Mouse (Mus musculus) neural tube, embryonic 14.5 days (tissue): ENCODE measurements around the gene Brinp1. TPM values are rescaled to one million over a fixed set of nuclear protein-coding genes. Genes with fewer than 3 reads are reported as not detected.

Experiments
- ATAC-seq: fragments of 200-750 bp; cut with Nextera tagmentation; 2 replicates; pipeline ENCODE4 v1.8.0; 2017; ENCODE audit warnings: low read depth, mild to moderate bottlenecking, moderate TSS enrichment, moderate library complexity
- H3K27ac ChIP-seq: fragments of 300-500 bp; sonication (generic); 2 replicates; pipeline ENCODE4 v1.5.1; 2014; ENCODE audit warnings: low read depth, mild to moderate bottlenecking, control low read depth, low read length, moderate library complexity, mixed read lengths
- H3K27me3 ChIP-seq: fragments of 300-500 bp; sonication (generic); 2 replicates; pipeline ENCODE4 v1.6.1; 2014; ENCODE audit warnings: low read length; ENCODE audit not compliant: control insufficient read depth, insufficient read depth
- H3K36me3 ChIP-seq: fragments of 300-500 bp; sonication (generic); 2 replicates; pipeline ENCODE4 v1.6.1; 2014; ENCODE audit warnings: low read length, mixed read lengths; ENCODE audit not compliant: control insufficient read depth, insufficient read depth
- H3K4me1 ChIP-seq: fragments of 300-500 bp; sonication (generic); 2 replicates; pipeline ENCODE4 v1.6.1; 2014; ENCODE audit warnings: low read length; ENCODE audit not compliant: control insufficient read depth, insufficient read depth
- H3K4me2 ChIP-seq: fragments of 300-500 bp; sonication (generic); 2 replicates; pipeline ENCODE4 v1.6.1; 2014; ENCODE audit warnings: mild to moderate bottlenecking, low read depth, low read length, control low read depth
- H3K4me3 ChIP-seq: fragments of 300-500 bp; sonication (generic); 2 replicates; pipeline ENCODE4 v1.5.1; 2014; ENCODE audit warnings: low read depth, low read length, control low read depth, mixed read lengths
- H3K9ac ChIP-seq: fragments of 300-500 bp; sonication (generic); replicated peaks from 2 replicates; pipeline ENCODE4 v1.6.1; 2014; ENCODE audit warnings: low read depth, mild to moderate bottlenecking, control low read depth, low read length, mixed read lengths
- H3K9me3 ChIP-seq: fragments of 300-500 bp; sonication (generic); 2 replicates; pipeline ENCODE4 v1.6.1; 2016; ENCODE audit warnings: low read length; ENCODE audit not compliant: control insufficient read depth
- WGBS: fragments of 180-500 bp; shearing (Covaris S2); extraction: QIAGEN DNeasy Blood & Tissue Kit; methylation state at CpG from one replicate; pipeline ENCODE4 v1.1.7; 2014; 5-methylcytosine and 5-hydroxymethylcytosine counted together
- polyA plus RNA-seq: library from polyadenylated mRNA; unstranded; fragments of >200 nt; fragmentation: Nextera tagmentation; extraction: Ambion mirVana; gene quantifications from 2 replicates; pipeline ENCODE4 v1.2.1, GENCODE M21; 2014

Brinp1 gene
- polyA plus RNA-seq = 86.2 and 101 TPM in 2 replicates

DNA sequence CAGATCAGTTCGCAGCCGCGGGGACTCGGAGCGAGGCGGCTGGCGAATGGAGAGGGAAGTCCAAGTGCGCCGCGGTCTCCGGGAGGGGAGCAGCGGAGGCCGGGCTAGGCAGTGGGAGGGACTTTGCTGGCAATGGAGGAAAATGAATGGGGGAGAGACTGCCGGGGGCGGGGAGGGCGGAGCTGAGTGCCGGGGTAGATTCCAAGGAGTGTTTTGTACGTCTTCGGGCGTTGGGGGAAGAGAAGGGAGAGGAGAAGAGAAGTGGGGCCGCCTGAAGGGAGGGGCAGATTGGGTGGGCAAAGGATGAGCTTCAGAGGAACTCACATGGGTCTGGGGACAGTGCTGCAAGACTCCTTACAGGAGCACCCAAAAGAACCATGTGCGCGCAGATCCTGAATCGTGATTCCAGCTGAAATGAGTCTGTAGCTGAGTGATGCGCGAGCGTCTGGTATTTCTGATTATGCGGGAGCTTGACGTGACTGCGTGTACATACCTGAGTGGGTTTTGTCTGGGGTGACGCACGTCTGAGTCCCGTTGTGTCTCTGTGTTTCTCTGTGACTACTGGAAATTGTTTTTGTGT is at the start of gene Brinp1:
Gene Brinp1 (minus strand): TSS at position 76 of the 580 bp plus-strand sequence.
- Histone ChIP-seq H3K27me3 (no peaks in the 10 kb centered on the region), H3K4me3 (peak within 1 kb of the TSS; percentile 44), H3K4me2 (peak within 1 kb of the TSS; percentile 62), H3K9me3 (no peaks in the 10 kb centered on the region), H3K4me1 (0 out of 2 replicates have a peak, but pooled peaks cover 4% of the 10 kb centered on the region), H3K9ac (peak within 1 kb of the TSS; percentile 68), H3K27ac (peak within 1 kb of the TSS; percentile 74), H3K36me3 (no peaks in the 10 kb centered on the region)
- peak; percentile 95 for ATAC-seq
- under 1% methylated on average over 33 of the region's 33 CpGs for WGBS

DNA sequence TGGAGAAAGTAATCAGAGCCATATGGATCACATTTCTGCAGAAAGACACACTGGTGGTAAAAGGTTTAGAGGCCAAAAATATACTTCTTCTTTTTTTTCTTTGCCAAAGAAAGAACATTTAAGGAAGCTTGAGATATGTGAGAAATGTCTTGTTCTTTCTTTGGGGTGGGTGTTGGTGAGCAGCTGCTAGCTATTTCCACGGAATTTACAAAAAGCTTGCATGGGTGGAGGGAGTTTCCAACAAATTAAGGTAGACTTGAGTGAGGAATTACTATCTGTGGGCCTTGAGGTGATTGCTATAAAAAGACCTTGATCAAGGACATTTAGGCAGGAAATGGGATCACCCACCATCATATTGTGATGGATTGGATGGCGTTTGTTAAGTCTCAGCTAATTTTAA is 3.1 kb upstream of the Brinp1 start:
- no peaks in the 10 kb centered on the region for H3K27me3 ChIP-seq
- no peaks in the 10 kb centered on the region for H3K9me3 ChIP-seq
- no peak overlapping the region for H3K4me3 ChIP-seq
- H3K9ac ChIP-seq = no peak overlapping the region
- ATAC-seq = no peak
- H3K36me3 ChIP-seq = no peaks in the 10 kb centered on the region
- WGBS = 80% methylated on average over 2 of the region's 2 CpGs
- no peak overlapping the region for H3K27ac ChIP-seq
- H3K4me1 ChIP-seq = no peaks in the 10 kb centered on the region
- no peak overlapping the region for H3K4me2 ChIP-seq

DNA sequence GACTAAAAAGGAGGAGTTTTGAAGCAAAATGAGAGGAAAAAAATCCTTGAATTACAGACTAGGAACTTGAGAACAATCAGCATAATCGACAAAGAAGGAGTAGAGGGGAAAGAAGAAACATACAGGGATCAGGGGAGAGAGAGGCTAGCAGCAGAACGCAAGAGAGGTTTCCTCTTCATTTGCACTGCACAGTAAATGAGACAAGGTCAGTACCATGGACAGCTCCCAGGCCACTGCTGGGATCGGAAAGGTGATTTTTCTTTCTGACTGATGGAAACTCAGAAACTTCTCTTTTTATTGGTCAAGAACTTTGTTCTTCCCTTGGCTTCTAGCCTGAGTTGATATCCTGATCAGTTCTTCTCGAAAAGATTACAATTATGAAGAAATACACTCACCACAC is 1.4 kb upstream of the Brinp1 start:
- Histone ChIP-seq H3K4me1 (no peaks in the 10 kb centered on the region), H3K9me3 (no peaks in the 10 kb centered on the region), H3K9ac (no peak overlapping the region), H3K4me3 (no peak overlapping the region), H3K27me3 (no peaks in the 10 kb centered on the region), H3K36me3 (no peaks in the 10 kb centered on the region), H3K27ac (no peak overlapping the region), H3K4me2 (no peak overlapping the region)
- WGBS = 10% methylated on average over 4 of the region's 4 CpGs
- ATAC-seq = no peak

DNA sequence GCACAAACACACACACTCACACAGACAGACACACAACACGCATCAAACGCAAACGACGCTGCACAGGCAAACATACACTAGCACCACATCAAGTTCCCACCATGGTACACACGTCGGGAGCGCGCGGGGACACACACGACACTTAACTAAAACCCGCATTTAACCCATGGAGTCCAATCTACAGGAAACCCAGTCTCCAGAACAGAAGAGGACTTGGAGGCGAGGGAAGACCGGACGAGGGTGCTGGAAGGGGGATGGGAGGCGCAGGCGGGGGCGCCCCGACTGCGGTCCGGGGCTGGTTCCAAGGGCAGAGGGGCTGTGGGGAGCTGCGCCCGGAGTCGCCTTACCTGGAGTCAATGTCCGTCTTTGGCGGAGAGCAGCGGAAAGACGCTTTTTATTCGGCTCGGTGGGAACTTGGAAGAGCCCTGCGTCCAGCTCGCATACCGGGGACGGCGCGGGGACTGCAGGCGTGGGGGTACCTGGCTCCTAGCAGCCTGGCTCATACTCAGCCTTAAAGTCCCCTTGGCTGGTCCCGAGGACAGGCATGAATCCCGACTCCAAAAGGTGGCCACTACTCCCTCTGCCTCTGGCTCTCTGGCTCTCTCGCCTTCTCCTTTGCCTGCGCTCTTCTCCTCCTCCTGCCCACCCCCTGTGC is 403 bp downstream of the Brinp1 start:
- 0% methylated on average over 40 of the region's 40 CpGs for WGBS
- H3K4me3 ChIP-seq = peak overlapping the region; percentile 44
- peak overlapping the region; percentile 62 for H3K4me2 ChIP-seq
- H3K9me3 ChIP-seq = no peaks in the 10 kb centered on the region
- H3K27me3 ChIP-seq = no peaks in the 10 kb centered on the region
- H3K27ac ChIP-seq = peak overlapping the region; percentile 74
- H3K36me3 ChIP-seq = no peaks in the 10 kb centered on the region
- 0 out of 2 replicates have a peak, but pooled peaks cover 4% of the 10 kb centered on the region for H3K4me1 ChIP-seq
- peak overlapping the region; percentile 68 for H3K9ac ChIP-seq
- ATAC-seq = peak; percentile 47

DNA sequence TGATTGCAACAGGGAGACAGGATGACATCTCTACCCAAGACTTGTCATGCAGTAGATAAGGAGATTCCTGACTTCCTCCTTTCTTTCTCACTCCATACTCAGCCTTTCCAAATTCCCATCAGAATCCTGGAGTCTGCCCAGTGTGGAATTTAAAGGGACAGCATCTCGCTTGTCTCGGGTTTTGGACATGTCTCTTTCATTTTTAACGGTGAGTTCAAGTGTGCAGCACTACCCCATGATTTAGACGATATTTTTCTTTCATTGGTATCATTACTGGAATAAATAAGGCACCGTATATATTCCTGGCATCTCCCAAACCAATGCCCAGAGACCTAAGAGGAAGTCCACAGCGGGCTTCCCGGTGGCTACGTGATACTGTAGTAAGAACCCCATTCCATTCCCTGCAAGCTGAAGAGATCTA is 1.1 kb downstream of the Brinp1 start:
- Histone ChIP-seq H3K36me3 (no peaks in the 10 kb centered on the region), H3K27me3 (no peaks in the 10 kb centered on the region), H3K9me3 (no peaks in the 10 kb centered on the region), H3K9ac (peak overlapping the region; percentile 68), H3K27ac (no peak overlapping the region), H3K4me1 (0 out of 2 replicates have a peak, but pooled peaks cover 4% of the 10 kb centered on the region), H3K4me2 (peak overlapping the region; percentile 62), H3K4me3 (peak overlapping the region; percentile 44)
- WGBS = 8% methylated on average over 8 of the region's 8 CpGs
- ATAC-seq = 0 out of 2 replicates have a peak, but pooled peaks have one; percentile 0

DNA sequence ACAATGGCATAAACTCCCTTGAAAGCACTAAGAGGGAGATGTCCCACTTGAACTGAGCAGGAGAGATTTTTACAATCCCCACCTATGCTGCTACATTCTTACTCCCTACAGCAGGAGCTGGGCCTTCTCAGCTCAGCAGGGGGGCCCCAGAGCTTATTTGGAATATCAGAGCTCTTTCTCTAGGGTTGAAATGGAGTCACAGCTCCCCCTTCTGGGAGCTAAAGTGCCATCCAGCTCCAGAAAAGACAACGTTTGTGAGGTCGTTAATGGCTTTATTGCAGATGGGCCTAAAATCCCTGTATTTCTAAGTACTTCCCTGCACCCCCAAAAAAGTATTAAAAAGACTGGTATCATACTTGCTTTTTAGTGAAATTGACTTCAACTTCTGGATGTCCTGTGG is 3.6 kb downstream of the Brinp1 start:
- Histone ChIP-seq H3K9me3 (no peaks in the 10 kb centered on the region), H3K4me1 (0 out of 2 replicates have a peak, but pooled peaks cover 10% of the 10 kb centered on the region), H3K27me3 (no peaks in the 10 kb centered on the region), H3K4me2 (peak overlapping the region; percentile 14; the same call in 1 of the 2 replicates), H3K4me3 (no peak overlapping the region), H3K9ac (no peak overlapping the region), H3K27ac (no peak overlapping the region), H3K36me3 (no peaks in the 10 kb centered on the region)
- no peak for ATAC-seq
- WGBS = 0% methylated on average over 2 of the region's 2 CpGs

- Histone ChIP-seq H3K27me3 (no peaks in the 10 kb centered on the region), H3K9ac (no peak overlapping the region), H3K9me3 (no peaks in the 10 kb centered on the region), H3K4me2 (no peak overlapping the region), H3K4me1 (0 out of 2 replicates have a peak, but pooled peaks cover 6% of the 10 kb centered on the region), H3K4me3 (no peak overlapping the region), H3K36me3 (no peaks in the 10 kb centered on the region), H3K27ac (no peak overlapping the region)
- WGBS = 87% methylated on average over 2 of the region's 2 CpGs
- no peak for ATAC-seq
Measured at GRCm38 (mm10) chr4:68942938-68943337, 11.3 kb downstream of the Brinp1 start.

GRCm38 (mm10) chr4:68930022-68930421 is 24.2 kb downstream of the Brinp1 start:
- Histone ChIP-seq H3K4me3 (no peak overlapping the region), H3K27ac (no peak overlapping the region), H3K4me1 (no peaks in the 10 kb centered on the region; the same call in 1 of the 2 replicates), H3K4me2 (no peak overlapping the region), H3K9me3 (no peaks in the 10 kb centered on the region), H3K27me3 (no peaks in the 10 kb centered on the region), H3K9ac (no peak overlapping the region), H3K36me3 (no peaks in the 10 kb centered on the region)
- ATAC-seq = no peak
- whole genome bisulfite sequencing = 65% methylated on average over 3 of the region's 3 CpGs

GRCm38 (mm10) chr4:68926091-68926490 is 28.1 kb downstream of the Brinp1 start:
- no peaks in the 10 kb centered on the region for H3K27me3 ChIP-seq
- H3K4me1 ChIP-seq = no peaks in the 10 kb centered on the region
- H3K27ac ChIP-seq = no peak overlapping the region
- H3K9me3 ChIP-seq = no peaks in the 10 kb centered on the region
- H3K4me3 ChIP-seq = no peak overlapping the region
- no peak for ATAC-seq
- no peak overlapping the region for H3K4me2 ChIP-seq
- H3K36me3 ChIP-seq = no peaks in the 10 kb centered on the region
- H3K9ac ChIP-seq = no peak overlapping the region
- WGBS = 60% methylated on average over 2 of the region's 2 CpGs
